In the genomic region with DNA sequence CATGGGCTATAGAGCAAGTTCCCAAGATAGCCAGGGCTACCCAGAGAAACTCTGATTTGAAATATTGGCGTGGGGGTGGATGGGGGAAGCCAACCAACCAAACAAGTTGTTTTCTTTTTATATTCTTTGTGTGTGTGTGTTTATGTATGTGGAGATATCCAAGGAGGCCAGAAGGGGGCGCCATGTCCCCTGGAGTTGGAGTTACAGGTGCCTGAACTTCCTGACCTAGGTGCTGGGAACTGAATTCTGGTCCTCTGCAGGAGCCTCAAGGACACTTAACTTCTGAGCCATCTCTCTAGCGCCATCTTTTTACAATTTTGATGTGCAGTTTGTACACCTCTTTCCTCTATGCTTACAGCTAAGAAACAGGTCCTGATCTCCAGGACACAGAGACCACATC, we compare ENCODE assay signal across 24 mouse cellular contexts. TPM values are rescaled to one million over a fixed set of nuclear protein-coding genes. Genes with fewer than 3 reads are reported as not detected.
A peak's percentile ranks its signal among the peaks of the same experiment; 100 is the strongest.
DNase-seq lines count a peak whose midpoint lies in the region; ATAC-seq and TF ChIP-seq lines count a peak whose summit lies in the region.
"Had no signal": no experiment of that assay in that cellular context is flagged by ENCODE, and none has a peak within 500 bp of the region (broad histone marks: within the 10 kb centered on the region; RNA-seq: fewer than 3 reads in every experiment).

No protein-coding gene starts in this region.

- H3K4me1 ChIP-seq in intestine, postnatal 0 days (replicated peaks; ENCODE audit: control insufficient read depth, insufficient read depth, low read length), result no peaks in the 10 kb centered on the region; the same call in 1 of the 2 replicates
- no peaks in the 10 kb centered on the region for H3K4me1 ChIP-seq in intestine, embryonic 15.5 days (replicated peaks)
- H3K4me1 ChIP-seq in CH12.LX (ENCODE audit: control insufficient read depth in 1 of 2, insufficient read depth in 2 of 2) (peaks cover 0 to 5% of the 10 kb centered on the region in 2 experiments; a peak in 1 of 4 replicates), ES-Bruce4 (ENCODE audit: control insufficient read depth, insufficient read depth, low read length) (peaks cover 10% of the 10 kb centered on the region)
- H3K4me1 ChIP-seq in forebrain, postnatal 0 days (ENCODE audit: insufficient read depth), result no peaks in the 10 kb centered on the region
- H3K4me1 ChIP-seq: forebrain, embryonic 13.5 days; hindbrain, embryonic 13.5 days; neural tube, embryonic 12.5 days had no signal

- TF ChIP-seq EP300 in CH12.LX (IDR thresholded peaks at IDR 0.05; ENCODE audit: low read length), result no peak
- no peak for TF ChIP-seq EP300 in ES-Bruce4 (IDR thresholded peaks at IDR 0.05; ENCODE audit: insufficient read depth, low read depth, low read length)

- ATAC-seq in intestine, postnatal 0 days, result no peak
- no peak for ATAC-seq in intestine, embryonic 15.5 days
- ATAC-seq in forebrain, postnatal 0 days, result no peak
- ATAC-seq: forebrain, embryonic 13.5 days; inflammation-experienced regulatory T-cells, adult 6 months had no signal

- TF ChIP-seq POLR2A in CH12.LX (IDR thresholded peaks at IDR 0.05; ENCODE audit: low read depth, low read length) (no peak), ES-Bruce4 (IDR thresholded peaks at IDR 0.05; ENCODE audit: insufficient read depth, low read length) (no peak)
- no peak for TF ChIP-seq POLR2A in brain, embryonic 14.5 days (IDR thresholded peaks at IDR 0.05; ENCODE audit: borderline replicate concordance, extremely low read depth, insufficient read depth, insufficient read length, poor library complexity, severe bottlenecking)

- no peak overlapping the region for H3K27ac ChIP-seq in intestine, postnatal 0 days (ENCODE audit: low read depth, low read length)
- no peak overlapping the region for H3K27ac ChIP-seq in intestine, embryonic 15.5 days
- H3K27ac ChIP-seq in CH12.LX (ENCODE audit: insufficient read depth, low read depth) (no peak overlapping the region), ES-Bruce4 (ENCODE audit: insufficient read depth, low read length) (0 out of 2 replicates have a peak overlapping the region, but pooled peaks have one; percentile 13)
- no peak overlapping the region for H3K27ac ChIP-seq in forebrain, postnatal 0 days (ENCODE audit: low read depth, low read length)
- H3K27ac ChIP-seq: forebrain, embryonic 13.5 days; hindbrain, embryonic 13.5 days; liver, embryonic 14.5 days; neural tube, embryonic 12.5 days had no signal

- 75% methylated on average over 3 of the region's 3 CpGs for WGBS in intestine, postnatal 0 days
- 79% methylated on average over 3 of the region's 3 CpGs for WGBS in intestine, embryonic 15.5 days
- WGBS in forebrain, postnatal 0 days, result 77% methylated on average over 3 of the region's 3 CpGs

- no peak for TF ChIP-seq RAD21 in CH12.LX (IDR thresholded peaks at IDR 0.05; ENCODE audit: low read depth, low read length)

- H3K4me3 ChIP-seq in intestine, postnatal 0 days (ENCODE audit: low read depth, low read length), result no peak overlapping the region
- H3K4me3 ChIP-seq in intestine, embryonic 15.5 days (replicated peaks), result no peak overlapping the region
- H3K4me3 ChIP-seq in CH12.LX (replicated peaks in 1 of 3; ENCODE audit: low read depth in 2 of 3, low read length in 2 of 3, poor library complexity in 1 of 3) (no peak overlapping the region), ES-Bruce4 (ENCODE audit: low read depth, low read length) (no peak overlapping the region)
- H3K4me3 ChIP-seq in forebrain, postnatal 0 days (ENCODE audit: low read depth, low read length), result no peak overlapping the region
- H3K4me3 ChIP-seq: forebrain, embryonic 13.5 days; hindbrain, embryonic 13.5 days; neural tube, embryonic 12.5 days had no signal

- H3K79me2 ChIP-seq in CH12.LX (replicated peaks; ENCODE audit: control insufficient read depth, extremely low read depth, insufficient read depth, poor library complexity, severe bottlenecking), result no peaks in the 10 kb centered on the region

- dilution Hi-C loops in CH12.LX (cut with MboI; ENCODE audit: extremely low pct_ligation_motif_present, extremely low pct_unique_long_range_greater_than_20kb, low sequenced_read_pairs), result no loop called here

- no peaks in the 10 kb centered on the region for H3K36me3 ChIP-seq in intestine, postnatal 0 days (ENCODE audit: control insufficient read depth, insufficient read depth)
- H3K36me3 ChIP-seq in intestine, embryonic 15.5 days, result no peaks in the 10 kb centered on the region
- H3K36me3 ChIP-seq in CH12.LX (replicated peaks in 1 of 2; ENCODE audit: control insufficient read depth in 1 of 2, insufficient read depth in 1 of 2, low read length in 1 of 2) (no peaks in the 10 kb centered on the region), ES-Bruce4 (ENCODE audit: control insufficient read depth, insufficient read depth, low read length, poor library complexity, severe bottlenecking) (no peaks in the 10 kb centered on the region)
- no peaks in the 10 kb centered on the region; the same call in 1 of the 2 replicates for H3K36me3 ChIP-seq in forebrain, postnatal 0 days (ENCODE audit: insufficient read depth)
- H3K36me3 ChIP-seq: G1E; hindbrain, embryonic 13.5 days had no signal

- no peak overlapping the region for H3K9ac ChIP-seq in intestine, postnatal 0 days (ENCODE audit: low read depth, low read length)
- H3K9ac ChIP-seq in intestine, embryonic 15.5 days, result no peak overlapping the region
- H3K9ac ChIP-seq in CH12.LX (ENCODE audit: insufficient read depth, low read depth) (no peak overlapping the region), ES-Bruce4 (ENCODE audit: low read depth, poor library complexity, severe bottlenecking) (no peak overlapping the region)
- no peak overlapping the region for H3K9ac ChIP-seq in forebrain, postnatal 0 days
- H3K9ac ChIP-seq: forebrain, embryonic 13.5 days; hindbrain, embryonic 13.5 days; liver, embryonic 14.5 days; neural tube, embryonic 12.5 days had no signal

- H3K4me2 ChIP-seq in intestine, postnatal 0 days (replicated peaks; ENCODE audit: low read depth), result no peak overlapping the region
- no peak overlapping the region for H3K4me2 ChIP-seq in intestine, embryonic 15.5 days (replicated peaks)
- H3K4me2 ChIP-seq in CH12.LX (ENCODE audit: insufficient read depth, low read depth, poor library complexity, severe bottlenecking), result no peak overlapping the region
- H3K4me2 ChIP-seq in forebrain, postnatal 0 days (ENCODE audit: low read depth), result no peak overlapping the region
- H3K4me2 ChIP-seq: forebrain, embryonic 13.5 days; hindbrain, embryonic 13.5 days; neural tube, embryonic 12.5 days had no signal

- no peaks in the 10 kb centered on the region for H3K9me3 ChIP-seq in intestine, postnatal 0 days (ENCODE audit: control insufficient read depth)
- no peaks in the 10 kb centered on the region for H3K9me3 ChIP-seq in intestine, embryonic 15.5 days
- H3K9me3 ChIP-seq in CH12.LX (replicated peaks; ENCODE audit: low read length), result peaks cover 5% of the 10 kb centered on the region
- H3K9me3 ChIP-seq in ES-Bruce4 (replicated peaks; ENCODE audit: control insufficient read depth, insufficient read depth, low read length, poor library complexity, severe bottlenecking), result no peaks in the 10 kb centered on the region
- no peaks in the 10 kb centered on the region for H3K9me3 ChIP-seq in forebrain, postnatal 0 days (ENCODE audit: low read length)
- H3K9me3 ChIP-seq: forebrain, embryonic 13.5 days; G1E; hindbrain, embryonic 13.5 days; neural tube, embryonic 12.5 days had no signal

- peak; percentile 22 for TF ChIP-seq CTCF in intestine, postnatal 0 days (IDR thresholded peaks at IDR 0.05; ENCODE audit: low read depth)
- TF ChIP-seq CTCF in CH12.LX (conservative IDR thresholded peaks at IDR 0.05 in 1 of 2, IDR thresholded peaks at IDR 0.05 in 1 of 2; ENCODE audit: low read depth in 2 of 2, low read length in 2 of 2) (peak; percentile 7 to 15; a peak in 1 of 4 replicates), ES-Bruce4 (IDR thresholded peaks at IDR 0.05; ENCODE audit: low read depth, low read length) (peak; percentile 31)
- TF ChIP-seq CTCF in brain, embryonic 14.5 days (IDR thresholded peaks at IDR 0.05; ENCODE audit: borderline replicate concordance, extremely low read depth, insufficient read depth, insufficient read length), result peak; percentile 9; the same call in 1 of the 2 replicates
- TF ChIP-seq CTCF in forebrain, postnatal 0 days (IDR thresholded peaks at IDR 0.05; ENCODE audit: low read depth), result no peak

- in situ Hi-C loops in CH12.LX (cut with MboI; ENCODE audit: low pct_ligation_motif_present, low pct_unique_long_range_greater_than_20kb, low sequenced_read_pairs), result loop anchor here (25.0 kb wide), 1 partner anchor 382 kb away; the partner anchor contains the start of genes Casp8ap2 and Gja10

- H3K27me3 ChIP-seq in intestine, postnatal 0 days (replicated peaks; ENCODE audit: control insufficient read depth, insufficient read depth, low read length), result no peaks in the 10 kb centered on the region
- no peaks in the 10 kb centered on the region for H3K27me3 ChIP-seq in intestine, embryonic 15.5 days (replicated peaks)
- no peaks in the 10 kb centered on the region for H3K27me3 ChIP-seq in CH12.LX (replicated peaks)
- no peaks in the 10 kb centered on the region for H3K27me3 ChIP-seq in ES-Bruce4 (ENCODE audit: control insufficient read depth, insufficient read depth, low read length, poor library complexity, severe bottlenecking)
- H3K27me3 ChIP-seq in forebrain, postnatal 0 days (ENCODE audit: insufficient read depth, low read length), result no peaks in the 10 kb centered on the region
- H3K27me3 ChIP-seq: forebrain, embryonic 13.5 days; hindbrain, embryonic 13.5 days; neural tube, embryonic 12.5 days had no signal

- no peak for DNase-seq in CH12.LX (ENCODE audit: extremely low read depth)
- DNase-seq in brain, embryonic 14.5 days (ENCODE audit: low read depth), result no peak
- DNase-seq in left cerebral cortex, adult 18-20 months (ENCODE audit: low spot score in 2 of 2), result no peak
- DNase-seq in forebrain, postnatal 0 days, result no peak
- DNase-seq: adrenal gland, postnatal 10 days; cerebellum, adult 8-10 months; cerebellum, postnatal 36 days; gastrocnemius, postnatal 10 days; heart, adult 11 months; kidney, adult 9 months; kidney, postnatal 14 days; lung, postnatal 4 days; midbrain, embryonic 14.5 days; right cerebral cortex, postnatal 14 days; thymus, adult 2 months had no signal

RNA-seq across cellular contexts. Expression of gene Rragd, which starts 11.3 kb away (rescaled TPM):
- 51.9 and 56.4 TPM in 2 replicates for polyA plus RNA-seq in intestine, postnatal 0 days (2015; fragmentation: Nextera tagmentation; extraction: Ambion mirVana)
- polyA plus RNA-seq in intestine, embryonic 15.5 days (2015; fragmentation: Nextera tagmentation; extraction: Ambion mirVana), result 23.4 and 24.3 TPM in 2 replicates
- 0.76 and 1.4 TPM in 2 replicates for total RNA-seq in CH12.LX (2012; rRNA removed)
- 0.46 and 0.49 TPM in 2 replicates for total RNA-seq in CH12.LX (2014; rRNA removed)
- polyA plus RNA-seq in CH12.LX (2012; ENCODE audit: insufficient read length, low read depth), result 0.82 and 1.1 TPM in 2 replicates
- 27.0 and 27.2 TPM in 2 replicates for polyA plus RNA-seq in ES-Bruce4 (2011; ENCODE audit: insufficient read depth, insufficient read length, low read depth, missing spikeins)
- polyA plus RNA-seq in brain, embryonic 14.5 days (2012; rRNA removed), result 20.4 and 27.0 TPM in 2 replicates
- 10 to 100 TPM; 94.8 to 95.0 TPM for total RNA-seq in left cerebral cortex, adult 18-20 months (2021)
- 45.3 and 53.0 TPM in 2 replicates for total RNA-seq in forebrain, postnatal 0 days (2014; rRNA removed)
- polyA plus RNA-seq in forebrain, postnatal 0 days (2015; fragmentation: Nextera tagmentation; extraction: Ambion mirVana), result 21.8 and 30.6 TPM in 2 replicates

RNA-seq across cellular contexts. Expression of gene Ube2j1, which starts 37.0 kb away (rescaled TPM):
- 33.3 and 36.8 TPM in 2 replicates for polyA plus RNA-seq in intestine, postnatal 0 days (2015; fragmentation: Nextera tagmentation; extraction: Ambion mirVana)
- 41.9 and 46.4 TPM in 2 replicates for polyA plus RNA-seq in intestine, embryonic 15.5 days (2015; fragmentation: Nextera tagmentation; extraction: Ambion mirVana)
- 64.3 and 70.0 TPM in 2 replicates for total RNA-seq in CH12.LX (2012; rRNA removed)
- total RNA-seq in CH12.LX (2014; rRNA removed), result 122 and 131 TPM in 2 replicates
- polyA plus RNA-seq in CH12.LX (2012; ENCODE audit: insufficient read length, low read depth), result 93.0 and 103 TPM in 2 replicates
- 31.1 and 34.3 TPM in 2 replicates for polyA plus RNA-seq in ES-Bruce4 (2011; ENCODE audit: insufficient read depth, insufficient read length, low read depth, missing spikeins)
- polyA plus RNA-seq in brain, embryonic 14.5 days (2012; rRNA removed), result 36.6 and 46.6 TPM in 2 replicates
- 100 to 1,000 TPM; 110 to 117 TPM for total RNA-seq in left cerebral cortex, adult 18-20 months (2021)
- 88.5 and 106 TPM in 2 replicates for total RNA-seq in forebrain, postnatal 0 days (2014; rRNA removed)
- 53.6 and 61.2 TPM in 2 replicates for polyA plus RNA-seq in forebrain, postnatal 0 days (2015; fragmentation: Nextera tagmentation; extraction: Ambion mirVana)

RNA-seq across cellular contexts. Expression of gene Ankrd6, which starts 43.5 kb away (rescaled TPM):
- polyA plus RNA-seq in intestine, postnatal 0 days (2015; fragmentation: Nextera tagmentation; extraction: Ambion mirVana), result 1.3 and 1.6 TPM in 2 replicates
- 4.0 and 4.1 TPM in 2 replicates for polyA plus RNA-seq in intestine, embryonic 15.5 days (2015; fragmentation: Nextera tagmentation; extraction: Ambion mirVana)
- total RNA-seq in CH12.LX (2012; rRNA removed) (1.4 and 2.1 TPM in 2 replicates), CH12.LX (2014; rRNA removed) (1.3 TPM in 2 replicates)
- polyA plus RNA-seq in CH12.LX (2012; ENCODE audit: insufficient read length, low read depth) (1.5 and 1.6 TPM in 2 replicates), ES-Bruce4 (2011; ENCODE audit: insufficient read depth, insufficient read length, low read depth, missing spikeins) (11.8 and 12.0 TPM in 2 replicates)
- 11.6 and 19.1 TPM in 2 replicates for polyA plus RNA-seq in brain, embryonic 14.5 days (2012; rRNA removed)
- 10 to 100 TPM; 55.8 to 59.2 TPM for total RNA-seq in left cerebral cortex, adult 18-20 months (2021)
- total RNA-seq in forebrain, postnatal 0 days (2014; rRNA removed), result 30.3 and 39.8 TPM in 2 replicates
- 15.1 and 18.4 TPM in 2 replicates for polyA plus RNA-seq in forebrain, postnatal 0 days (2015; fragmentation: Nextera tagmentation; extraction: Ambion mirVana)

Comparison
In these comparisons a context has a peak if more than half of its experiments do, and no peak if none do; other contexts are left out.
1. RNA of gene Rragd, which starts 11.3 kb away (polyA plus RNA-seq): 51.9 to 56.4 TPM in intestine, postnatal 0 days, 21.8 to 30.6 TPM in forebrain, postnatal 0 days, 27.0 to 27.2 TPM in ES-Bruce4, 20.4 to 27.0 TPM in brain, embryonic 14.5 days and 23.4 to 24.3 TPM in intestine, embryonic 15.5 days; 0.82 to 1.1 TPM in CH12.LX; every median in the first group is over 10 times any median in the second.